Mouse (Mus musculus): ENCODE measurements at regions not wholly inside any gene's neighbourhood (a gene's known extent, or its start where the extent isn't known, plus 50 kb on each side); places are given as distances from the start of the nearest gene placed in this dataset.

GRCm38 (mm10) chr6:148719062-148719461 lies 112.2 kb downstream of the Ipo8 start:
- DNase-seq: no peak
- Histone ChIP-seq H3K4me1 (ENCODE audit: control insufficient read depth, insufficient read depth, low read length) (no peaks in the 10 kb centered on the region), H3K4me3 (replicated peaks; ENCODE audit: extremely low read depth, low read depth, low read length) (no peak overlapping the region)
- no peak for TF ChIP-seq CTCF (IDR thresholded peaks at IDR 0.05; ENCODE audit: insufficient read depth, low read length)
- TF ChIP-seq POLR2A (IDR thresholded peaks at IDR 0.05; ENCODE audit: borderline replicate concordance, extremely low read depth, low read depth, low read length): no peak

DNA sequence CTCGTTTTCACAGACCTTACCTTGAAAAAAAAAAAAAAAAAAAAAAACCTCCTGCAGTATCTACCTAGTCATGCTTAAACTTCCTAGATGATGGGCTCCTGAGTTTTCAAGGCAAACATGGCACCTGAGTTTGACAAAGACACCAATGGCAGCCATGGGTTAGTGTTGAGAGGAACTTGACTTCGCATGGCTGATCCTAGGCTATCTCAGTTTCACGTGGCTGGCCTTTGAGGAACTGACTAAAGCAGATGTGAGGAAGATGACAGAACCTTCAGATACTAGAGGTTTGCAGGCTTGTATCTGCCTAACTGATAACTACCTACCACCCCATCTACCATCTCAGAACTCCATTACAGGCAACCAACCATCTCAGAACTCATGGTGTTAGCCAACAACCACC lies 120.9 kb downstream of the Ipo8 start:
- Histone ChIP-seq H3K4me3 (replicated peaks; ENCODE audit: extremely low read depth, low read depth, low read length) (no peak overlapping the region), H3K4me1 (ENCODE audit: control insufficient read depth, insufficient read depth, low read length) (no peaks in the 10 kb centered on the region)
- 81% methylated on average over 3 of the region's 3 CpGs for WGBS
- no peak for DNase-seq
- no peak for TF ChIP-seq POLR2A (IDR thresholded peaks at IDR 0.05; ENCODE audit: borderline replicate concordance, extremely low read depth, low read depth, low read length)
- TF ChIP-seq CTCF (IDR thresholded peaks at IDR 0.05; ENCODE audit: insufficient read depth, low read length): no peak

DNA sequence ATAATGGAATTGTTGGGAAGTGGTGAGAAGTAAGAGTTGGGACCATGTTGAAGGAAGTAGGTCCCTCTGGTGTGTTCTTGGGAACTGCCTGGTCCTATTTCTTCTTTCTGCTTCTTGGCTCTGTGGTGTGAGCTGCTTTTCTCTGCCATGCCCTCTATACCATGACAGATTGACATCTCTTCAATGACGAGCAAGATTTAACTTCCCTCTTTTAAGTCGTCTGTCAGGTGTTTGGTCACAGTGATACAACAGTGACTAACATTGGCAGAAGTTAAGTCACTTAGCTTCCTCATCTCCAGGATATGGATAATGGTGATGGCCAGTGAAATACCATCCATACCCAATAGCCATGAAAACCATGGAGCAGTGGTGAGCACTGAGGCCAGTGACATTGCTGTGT lies 122.9 kb downstream of the Ipo8 start:
- DNase-seq: no peak
- no peak overlapping the region for H3K4me3 ChIP-seq (replicated peaks; ENCODE audit: extremely low read depth, low read depth, low read length)
- H3K4me1 ChIP-seq (ENCODE audit: control insufficient read depth, insufficient read depth, low read length): no peaks in the 10 kb centered on the region
- TF ChIP-seq CTCF (IDR thresholded peaks at IDR 0.05; ENCODE audit: insufficient read depth, low read length): no peak
- TF ChIP-seq POLR2A (IDR thresholded peaks at IDR 0.05; ENCODE audit: borderline replicate concordance, extremely low read depth, low read depth, low read length): no peak
- 60% methylated on average over 2 of the region's 2 CpGs for WGBS

- Histone ChIP-seq H3K4me3 (replicated peaks; ENCODE audit: extremely low read depth, low read depth, low read length) (no peak overlapping the region), H3K4me1 (ENCODE audit: control insufficient read depth, insufficient read depth, low read length) (no peaks in the 10 kb centered on the region)
- 26% methylated on average over 2 of the region's 2 CpGs for WGBS
- peak; percentile 47; the same call in 1 of the 2 replicates for TF ChIP-seq CTCF (IDR thresholded peaks at IDR 0.05; ENCODE audit: insufficient read depth, low read length)
- TF ChIP-seq POLR2A (IDR thresholded peaks at IDR 0.05; ENCODE audit: borderline replicate concordance, extremely low read depth, low read depth, low read length): no peak
- peak; percentile 23 for DNase-seq
Observed at GRCm38 (mm10) chr6:148705711-148706110, 125.6 kb downstream of the Ipo8 start.

- Histone ChIP-seq H3K4me3 (replicated peaks; ENCODE audit: extremely low read depth, low read depth, low read length) (no peak overlapping the region), H3K4me1 (ENCODE audit: control insufficient read depth, insufficient read depth, low read length) (no peaks in the 10 kb centered on the region)
- TF ChIP-seq CTCF (IDR thresholded peaks at IDR 0.05; ENCODE audit: insufficient read depth, low read length) (no peak), POLR2A (IDR thresholded peaks at IDR 0.05; ENCODE audit: borderline replicate concordance, extremely low read depth, low read depth, low read length) (no peak)
- DNase-seq: no peak
- 27% methylated on average over 4 of the region's 4 CpGs for WGBS
Observed at GRCm38 (mm10) chr6:148693329-148693728, 137.9 kb downstream of the Ipo8 start.

- peak; percentile 17 for DNase-seq
- Histone ChIP-seq H3K4me1 (ENCODE audit: control insufficient read depth, insufficient read depth, low read length) (no peaks in the 10 kb centered on the region), H3K4me3 (replicated peaks; ENCODE audit: extremely low read depth, low read depth, low read length) (no peak overlapping the region)
- 18% methylated on average over 4 of the region's 4 CpGs for WGBS
- TF ChIP-seq POLR2A (IDR thresholded peaks at IDR 0.05; ENCODE audit: borderline replicate concordance, extremely low read depth, low read depth, low read length) (no peak), CTCF (IDR thresholded peaks at IDR 0.05; ENCODE audit: insufficient read depth, low read length) (peak; percentile 85)
Observed at GRCm38 (mm10) chr6:148687770-148688169, 143.5 kb downstream of the Ipo8 start.

DNA sequence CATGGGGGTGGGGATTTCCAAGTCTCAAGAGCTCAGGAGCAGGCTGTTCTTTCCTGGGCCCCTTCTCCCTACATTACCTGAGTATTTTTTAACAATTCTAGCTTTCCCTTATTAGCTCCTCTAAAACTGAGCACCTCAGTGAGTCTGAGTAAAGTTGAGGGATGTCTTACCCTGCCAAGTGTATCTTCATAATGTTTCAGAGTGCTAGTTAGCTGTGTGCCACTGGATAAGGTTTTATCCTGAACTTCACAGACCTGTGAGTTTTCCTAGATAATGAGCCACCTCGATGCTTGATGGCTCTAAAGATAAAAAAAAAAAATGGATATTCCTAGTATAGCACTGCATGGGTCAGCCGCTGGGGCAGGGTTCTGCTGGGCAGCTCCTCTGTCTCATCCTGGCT lies 171.1 kb downstream of the Ipo8 start:
- H3K4me3 ChIP-seq (replicated peaks; ENCODE audit: extremely low read depth, low read depth, low read length): no peak overlapping the region
- WGBS: 72% methylated on average over 2 of the region's 2 CpGs
- no peaks in the 10 kb centered on the region for H3K4me1 ChIP-seq (ENCODE audit: control insufficient read depth, insufficient read depth, low read length)
- no peak for DNase-seq
- no peak for TF ChIP-seq CTCF (IDR thresholded peaks at IDR 0.05; ENCODE audit: insufficient read depth, low read length)

GRCm38 (mm10) chr6:148653216-148653615 lies 178.1 kb downstream of the Ipo8 start:
- DNase-seq: no peak
- no peak overlapping the region for H3K4me3 ChIP-seq (replicated peaks; ENCODE audit: extremely low read depth, low read depth, low read length)
- WGBS: 52% methylated on average over 3 of the region's 3 CpGs
- no peaks in the 10 kb centered on the region for H3K4me1 ChIP-seq (ENCODE audit: control insufficient read depth, insufficient read depth, low read length)
- TF ChIP-seq CTCF (IDR thresholded peaks at IDR 0.05; ENCODE audit: insufficient read depth, low read length) (no peak), POLR2A (IDR thresholded peaks at IDR 0.05; ENCODE audit: borderline replicate concordance, extremely low read depth, low read depth, low read length) (no peak)

DNA sequence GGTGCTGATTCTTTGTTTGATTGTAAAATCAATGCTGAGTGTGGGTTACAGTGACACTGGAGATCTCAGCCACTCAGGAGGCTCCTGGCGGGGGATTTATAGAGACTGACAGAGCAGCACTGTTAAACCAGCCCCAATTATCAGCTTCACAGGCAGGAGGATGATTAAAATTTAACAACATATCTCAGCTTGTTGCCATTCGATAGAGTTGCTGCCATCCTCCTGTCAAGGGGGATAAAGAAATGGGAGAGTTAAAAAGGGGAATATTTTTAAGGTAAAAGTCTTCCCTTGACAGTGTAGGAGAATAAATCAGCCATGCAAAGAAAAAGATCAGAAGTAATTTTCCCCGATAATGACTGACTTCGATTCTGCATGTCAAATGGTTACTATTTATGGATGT lies 178.8 kb downstream of the Ipo8 start:
- no peak for DNase-seq
- 80% methylated on average over 4 of the region's 4 CpGs for WGBS
- no peaks in the 10 kb centered on the region for H3K4me1 ChIP-seq (ENCODE audit: control insufficient read depth, insufficient read depth, low read length)
- no peak for TF ChIP-seq CTCF (IDR thresholded peaks at IDR 0.05; ENCODE audit: insufficient read depth, low read length)
- no peak for TF ChIP-seq POLR2A (IDR thresholded peaks at IDR 0.05; ENCODE audit: borderline replicate concordance, extremely low read depth, low read depth, low read length)
- H3K4me3 ChIP-seq (replicated peaks; ENCODE audit: extremely low read depth, low read depth, low read length): no peak overlapping the region

DNA sequence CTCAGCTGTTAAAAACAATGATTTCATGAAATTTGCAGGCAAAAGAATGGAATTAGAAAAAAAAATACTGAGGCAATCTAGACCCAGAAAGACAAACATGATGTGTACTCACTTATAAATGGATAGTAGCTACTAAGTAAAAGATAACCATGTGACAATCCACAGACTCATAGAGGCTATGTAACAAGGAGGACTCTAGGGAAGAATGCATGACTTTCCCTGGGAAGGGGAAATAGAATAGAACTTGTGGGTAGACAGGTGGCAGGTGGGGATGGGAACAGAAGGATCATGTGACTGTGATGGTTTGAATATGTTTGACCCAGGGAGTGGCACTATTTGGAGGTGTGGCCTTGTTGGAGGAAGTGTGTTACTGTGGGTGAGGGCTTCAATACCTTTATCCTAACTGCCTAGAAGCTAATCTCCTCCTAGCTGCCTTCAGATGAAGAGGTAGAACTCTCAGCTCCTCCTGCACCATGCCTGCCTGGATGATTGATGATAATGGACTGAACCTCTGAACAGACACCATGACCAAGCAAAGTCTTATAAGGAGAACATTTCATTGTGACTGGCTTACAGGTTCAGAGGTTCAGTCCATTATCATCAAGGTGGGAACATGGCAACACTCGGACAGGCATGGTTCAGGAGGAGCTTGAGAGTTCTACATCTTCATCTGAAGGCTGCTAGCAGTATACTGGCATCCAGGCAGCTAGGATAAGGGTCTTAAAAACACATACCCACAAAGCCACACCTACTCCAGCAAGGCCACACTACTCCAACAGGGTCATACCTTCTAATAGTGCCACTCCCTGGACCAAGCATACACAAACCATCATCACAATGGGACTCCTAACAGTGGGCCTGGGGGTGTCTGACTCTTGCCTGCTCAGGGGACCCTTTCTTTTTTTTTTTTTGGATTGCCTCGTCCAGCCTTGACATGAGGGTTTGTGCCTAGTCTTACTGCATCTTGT lies 183.6 kb downstream of the Ipo8 start:
- Histone ChIP-seq H3K4me3 (replicated peaks; ENCODE audit: extremely low read depth, low read depth, low read length) (no peak overlapping the region), H3K4me1 (ENCODE audit: control insufficient read depth, insufficient read depth, low read length) (no peaks in the 10 kb centered on the region)
- TF ChIP-seq CTCF (IDR thresholded peaks at IDR 0.05; ENCODE audit: insufficient read depth, low read length) (no peak), POLR2A (IDR thresholded peaks at IDR 0.05; ENCODE audit: borderline replicate concordance, extremely low read depth, low read depth, low read length) (no peak)
- 67% methylated on average over 2 of the region's 2 CpGs for WGBS
- DNase-seq: no peak

All from lung, adult 2 months (tissue).